Mouse (Mus musculus) gonadal fat pad, adult 2 months (tissue): ENCODE measurements around the gene Gss. TPM values are rescaled to one million over a fixed set of nuclear protein-coding genes. Genes with fewer than 3 reads are reported as not detected.

ENCODE experiments used
- DNase-seq: peaks from one replicate; pipeline ENCODE4 v3.0.0-alpha.2; 2012; ENCODE audit warnings: low read depth
- polyA plus RNA-seq: library from polyadenylated mRNA; depleted of rRNA; stranded (reverse); fragments of >200 nt; gene quantifications from 2 replicates; pipeline ENCODE4 v1.2.3, GENCODE M21; 2012; rRNA removed

Gene Gss
- polyA plus RNA-seq, result 25.2 and 32.6 TPM in 2 replicates

GRCm38 (mm10) chr2:155592137-155592853 is at the start of gene Gss:
Gene Gss, minus strand, starts transcription at chr2:155592810.
- DNase-seq, result no peak

GRCm38 (mm10) chr2:155641540-155642472 is 49.2 kb upstream of the Gss start:
- no peak for DNase-seq

- no peak for DNase-seq
Observed at GRCm38 (mm10) chr2:155640656-155641055, 48.0 kb upstream of the Gss start.

- DNase-seq, result no peak
Observed at GRCm38 (mm10) chr2:155637411-155637810, 44.8 kb upstream of the Gss start.

GRCm38 (mm10) chr2:155636881-155637280 is 44.3 kb upstream of the Gss start:
- no peak for DNase-seq

GRCm38 (mm10) chr2:155635961-155636360 is 43.4 kb upstream of the Gss start:
- no peak for DNase-seq

GRCm38 (mm10) chr2:155634562-155634961 is 42.0 kb upstream of the Gss start:
- DNase-seq, result no peak

- no peak for DNase-seq
Observed at GRCm38 (mm10) chr2:155633731-155634130, 41.1 kb upstream of the Gss start.

- no peak for DNase-seq
Observed at GRCm38 (mm10) chr2:155633121-155633520, 40.5 kb upstream of the Gss start.

- no peak for DNase-seq
Observed at GRCm38 (mm10) chr2:155632138-155632936, 39.7 kb upstream of the Gss start.

GRCm38 (mm10) chr2:155630590-155631416 is 38.2 kb upstream of the Gss start:
- no peak for DNase-seq

GRCm38 (mm10) chr2:155630153-155630552 is 37.5 kb upstream of the Gss start:
- DNase-seq, result no peak

- no peak for DNase-seq
Observed at GRCm38 (mm10) chr2:155629231-155629661, 36.6 kb upstream of the Gss start.

- DNase-seq, result no peak
Observed at GRCm38 (mm10) chr2:155628519-155628918, 35.9 kb upstream of the Gss start.

- DNase-seq, result no peak
Observed at GRCm38 (mm10) chr2:155628112-155628511, 35.5 kb upstream of the Gss start.

GRCm38 (mm10) chr2:155627030-155627738 is 34.6 kb upstream of the Gss start:
- DNase-seq, result no peak

- DNase-seq, result no peak
Observed at GRCm38 (mm10) chr2:155626277-155626676, 33.7 kb upstream of the Gss start.

- DNase-seq, result no peak
Observed at GRCm38 (mm10) chr2:155624730-155625129, 32.1 kb upstream of the Gss start.

- no peak for DNase-seq
Observed at GRCm38 (mm10) chr2:155623996-155624395, 31.4 kb upstream of the Gss start.

- DNase-seq, result no peak
Observed at GRCm38 (mm10) chr2:155622606-155623005, 30.0 kb upstream of the Gss start.
